Mouse (Mus musculus): ENCODE results near the gene Lrmp.

DNA sequence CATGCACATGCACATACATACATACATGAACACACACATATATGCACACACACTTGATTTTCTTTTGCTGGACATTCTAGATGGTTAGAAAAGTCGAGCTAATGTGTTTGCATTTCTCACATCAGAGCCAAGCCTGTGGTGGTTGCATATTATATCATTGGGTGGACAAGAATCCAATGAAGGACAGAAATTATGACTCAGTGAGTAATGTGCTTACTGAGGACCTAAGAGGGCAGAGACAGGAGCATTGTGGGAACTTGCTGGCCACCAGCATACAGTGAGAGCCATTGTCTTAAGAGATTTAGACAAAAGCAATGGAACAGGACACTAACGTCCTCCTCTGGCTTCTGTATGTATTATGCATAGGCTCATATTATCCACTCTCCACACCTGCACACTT lies 892 bp upstream of the Lrmp start:
- no peak for TF ChIP-seq CTCF (IDR thresholded peaks at IDR 0.05)
- no peak for TF ChIP-seq EP300 (IDR thresholded peaks at IDR 0.05)
